Mouse (Mus musculus) heart, postnatal 0 days (tissue): Measurements from ENCODE around the gene Tmem50a. TPM values are rescaled to one million over a fixed set of nuclear protein-coding genes. Genes with fewer than 3 reads are reported as not detected.

Experiments used
- ATAC-seq: fragments of 200-750 bp; cut with Nextera tagmentation; 2 replicates; pipeline ENCODE4 v1.8.0; 2017; ENCODE audit warnings: low read depth, moderate number of reproducible peaks, moderate library complexity; ENCODE audit not compliant: insufficient read depth
- DNase-seq: peaks from one replicate; pipeline ENCODE4 v3.0.0-alpha.2; 2016; ENCODE audit warnings: low spot score
- H3K27ac ChIP-seq: fragments of 300-500 bp; sonication (generic); 2 replicates; pipeline ENCODE4 v1.5.1; 2014; ENCODE audit warnings: low read depth, mild to moderate bottlenecking
- H3K27me3 ChIP-seq: fragments of 300-500 bp; sonication (generic); 2 replicates; pipeline ENCODE4 v1.6.1; 2014; ENCODE audit warnings: low read length, mixed read lengths; ENCODE audit not compliant: control insufficient read depth, insufficient read depth
- H3K36me3 ChIP-seq: fragments of 300-500 bp; sonication (generic); replicated peaks from 2 replicates; pipeline ENCODE4 v1.6.1; 2014; ENCODE audit warnings: low read length, mixed read lengths; ENCODE audit not compliant: control insufficient read depth, insufficient read depth
- H3K4me1 ChIP-seq: fragments of 300-500 bp; sonication (generic); 2 replicates; pipeline ENCODE4 v1.6.1; 2014; ENCODE audit warnings: antibody characterized with exemption; ENCODE audit not compliant: control insufficient read depth, insufficient read depth
- H3K4me2 ChIP-seq: fragments of 300-500 bp; sonication (generic); 2 replicates; pipeline ENCODE4 v1.6.1; 2014; ENCODE audit warnings: low read depth, mild to moderate bottlenecking, low read length, moderate library complexity
- H3K4me3 ChIP-seq: fragments of 300-500 bp; sonication (generic); 2 replicates; pipeline ENCODE4 v1.5.1; 2014; ENCODE audit warnings: low read depth, low read length
- H3K9ac ChIP-seq: fragments of 300-500 bp; sonication (generic); replicated peaks from 2 replicates; pipeline ENCODE4 v1.6.1; 2014; ENCODE audit warnings: low read depth, low read length, mixed read lengths
- H3K9me3 ChIP-seq: fragments of 300-500 bp; sonication (generic); replicated peaks from 2 replicates; pipeline ENCODE4 v1.6.1; 2016; ENCODE audit warnings: low read length; ENCODE audit not compliant: control insufficient read depth
- CTCF ChIP-seq: IDR thresholded peaks from 2 replicates; pipeline ENCODE4 v1.5.1; 2016; ENCODE audit warnings: antibody characterized with exemption, control low read depth, low read depth
- EP300 ChIP-seq: IDR thresholded peaks from 2 replicates; pipeline ENCODE4 v1.6.1; 2016; ENCODE audit warnings: antibody characterized with exemption, low read depth
- WGBS: fragments of 180-500 bp; shearing (Covaris S2); extraction: QIAGEN DNeasy Blood & Tissue Kit; methylation state at CpG from one replicate; pipeline ENCODE4 v1.1.7; 2014; 5-methylcytosine and 5-hydroxymethylcytosine counted together
- polyA plus RNA-seq: library from polyadenylated mRNA; unstranded; fragments of >200 nt; fragmentation: Nextera tagmentation; extraction: Ambion mirVana; gene quantifications from 2 replicates; pipeline ENCODE4 v1.2.1, GENCODE M21; 2015
- total RNA-seq: library from RNA; depleted of rRNA; stranded (reverse); fragments of >200 nt; gene quantifications from 2 replicates; pipeline ENCODE4 v1.2.3, GENCODE M21; 2014; ENCODE audit warnings: low replicate concordance

The Tmem50a gene
- total and polyA plus RNA-seq, 2 experiments from 2014 or later = 117 to 160 TPM

GRCm38 (mm10) chr4:134869815-134870375, 44.9 kb downstream of the Tmem50a start:
- ATAC-seq = no peak
- DNase-seq = no peak
- TF ChIP-seq EP300 (no peak), CTCF (no peak)
- Histone ChIP-seq H3K36me3 (no peaks in the 10 kb centered on the region), H3K27ac (no peak overlapping the region), H3K27me3 (peaks cover 8% of the 10 kb centered on the region), H3K4me1 (peaks cover 9% of the 10 kb centered on the region; the same call in 1 of the 2 replicates), H3K4me2 (peak overlapping the region; percentile 44), H3K9ac (peak overlapping the region; percentile 16; the same call in 1 of the 2 replicates), H3K9me3 (no peaks in the 10 kb centered on the region), H3K4me3 (peak overlapping the region; percentile 18)
- 52% methylated on average over 7 of the region's 7 CpGs for WGBS

- H3K4me3 ChIP-seq = peak overlapping the region; percentile 18
- H3K36me3 ChIP-seq = no peaks in the 10 kb centered on the region
- no peak overlapping the region for H3K27ac ChIP-seq
- no peak for ATAC-seq
- no peak for TF ChIP-seq CTCF
- TF ChIP-seq EP300 = no peak
- peaks cover 9% of the 10 kb centered on the region; the same call in 1 of the 2 replicates for H3K4me1 ChIP-seq
- peak overlapping the region; percentile 16; the same call in 1 of the 2 replicates for H3K9ac ChIP-seq
- peak overlapping the region; percentile 44 for H3K4me2 ChIP-seq
- 5% methylated on average over 16 of the region's 16 CpGs for WGBS
- no peak for DNase-seq
- H3K9me3 ChIP-seq = no peaks in the 10 kb centered on the region
- peaks cover 8% of the 10 kb centered on the region for H3K27me3 ChIP-seq
Observed at GRCm38 (mm10) chr4:134869068-134869730, 45.6 kb downstream of the Tmem50a start.

GRCm38 (mm10) chr4:134868490-134868889, 46.3 kb downstream of the Tmem50a start:
- TF ChIP-seq CTCF = no peak
- no peak for TF ChIP-seq EP300
- no peak for ATAC-seq
- Histone ChIP-seq H3K4me3 (no peak overlapping the region), H3K9ac (no peak overlapping the region), H3K27ac (no peak overlapping the region), H3K4me1 (peaks cover 9% of the 10 kb centered on the region; the same call in 1 of the 2 replicates), H3K36me3 (no peaks in the 10 kb centered on the region), H3K27me3 (peaks cover 8% of the 10 kb centered on the region), H3K4me2 (no peak overlapping the region), H3K9me3 (no peaks in the 10 kb centered on the region)
- no peak for DNase-seq
- WGBS = 26% methylated on average over 9 of the region's 9 CpGs

GRCm38 (mm10) chr4:134868065-134868464, 46.8 kb downstream of the Tmem50a start:
- Histone ChIP-seq H3K27me3 (peaks cover 8% of the 10 kb centered on the region), H3K4me1 (peaks cover 9% of the 10 kb centered on the region; the same call in 1 of the 2 replicates), H3K36me3 (no peaks in the 10 kb centered on the region), H3K27ac (no peak overlapping the region), H3K9ac (no peak overlapping the region), H3K4me3 (no peak overlapping the region), H3K9me3 (no peaks in the 10 kb centered on the region), H3K4me2 (no peak overlapping the region)
- TF ChIP-seq EP300 (no peak), CTCF (no peak)
- 91% methylated on average over 10 of the region's 10 CpGs for WGBS
- DNase-seq (no peak), ATAC-seq (no peak)

- H3K27me3 ChIP-seq = peaks cover 8% of the 10 kb centered on the region
- H3K36me3 ChIP-seq = no peaks in the 10 kb centered on the region
- TF ChIP-seq EP300 = no peak
- no peak for TF ChIP-seq CTCF
- DNase-seq = no peak
- WGBS = 85% methylated on average over 8 of the region's 8 CpGs
- no peak overlapping the region for H3K4me2 ChIP-seq
- no peaks in the 10 kb centered on the region for H3K9me3 ChIP-seq
- no peak overlapping the region for H3K9ac ChIP-seq
- ATAC-seq = no peak
- H3K27ac ChIP-seq = no peak overlapping the region
- no peak overlapping the region for H3K4me3 ChIP-seq
- peaks cover 9% of the 10 kb centered on the region; the same call in 1 of the 2 replicates for H3K4me1 ChIP-seq
Observed at GRCm38 (mm10) chr4:134867661-134868060, 47.2 kb downstream of the Tmem50a start.
